Mouse (Mus musculus) lung, embryonic 14.5 days (tissue): ENCODE results near the gene C730034F03Rik. TPM values are rescaled to one million over a fixed set of nuclear protein-coding genes. Genes with fewer than 3 reads are reported as not detected.
"Not testable (repeated sequence)": the region's sequence is repeated elsewhere in the genome, so short reads cannot be mapped to it uniquely, and the experiment has no call there.

ENCODE experiments used
- ATAC-seq: fragments of 200-750 bp; cut with Nextera tagmentation; 2 replicates; pipeline ENCODE4 v1.8.0; 2017; ENCODE audit warnings: mild to moderate bottlenecking, moderate TSS enrichment, moderate library complexity; ENCODE audit not compliant: insufficient read depth
- DNase-seq: peaks from one replicate; pipeline ENCODE4 v3.0.0-alpha.2; 2015
- H3K27ac ChIP-seq: fragments of 300-500 bp; sonication (generic); 2 replicates; pipeline ENCODE4 v1.5.1; 2014; ENCODE audit warnings: low read depth, mild to moderate bottlenecking, moderate library complexity
- H3K27me3 ChIP-seq: fragments of 300-500 bp; sonication (generic); 2 replicates; pipeline ENCODE4 v1.6.1; 2014; ENCODE audit warnings: low read length, control low read depth; ENCODE audit not compliant: insufficient read depth
- H3K36me3 ChIP-seq: fragments of 300-500 bp; sonication (generic); 2 replicates; pipeline ENCODE4 v1.6.1; 2014; ENCODE audit warnings: control low read depth; ENCODE audit not compliant: insufficient read depth
- H3K4me1 ChIP-seq: fragments of 300-500 bp; sonication (generic); 2 replicates; pipeline ENCODE4 v1.6.1; 2014; ENCODE audit warnings: antibody characterized with exemption, control low read depth; ENCODE audit not compliant: insufficient read depth
- H3K4me2 ChIP-seq: fragments of 300-500 bp; sonication (generic); 2 replicates; pipeline ENCODE4 v1.6.1; 2014; ENCODE audit warnings: mild to moderate bottlenecking
- H3K4me3 ChIP-seq: fragments of 300-500 bp; sonication (generic); 2 replicates; pipeline ENCODE4 v1.5.1; 2014; ENCODE audit warnings: low read depth, low read length
- H3K9ac ChIP-seq: fragments of 300-500 bp; sonication (generic); 2 replicates; pipeline ENCODE4 v1.6.1; 2014
- H3K9me3 ChIP-seq: fragments of 300-500 bp; sonication (generic); 2 replicates; pipeline ENCODE4 v1.6.1; 2016; ENCODE audit warnings: low read depth, low read length, control low read depth
- CTCF ChIP-seq: IDR thresholded peaks from 2 replicates; pipeline ENCODE4 v1.5.1; 2016; ENCODE audit warnings: antibody characterized with exemption, low read depth
- WGBS: fragments of 180-500 bp; shearing (Covaris S2); extraction: QIAGEN DNeasy Blood & Tissue Kit; methylation state at CpG from one replicate; pipeline ENCODE4 v1.1.7; 2014; 5-methylcytosine and 5-hydroxymethylcytosine counted together
- polyA plus RNA-seq: library from polyadenylated mRNA; unstranded; fragments of >200 nt; fragmentation: Nextera tagmentation; extraction: Ambion mirVana; gene quantifications from 2 replicates; pipeline ENCODE4 v1.2.1, GENCODE M21; 2014

The C730034F03Rik gene
- polyA plus RNA-seq, 1 experiment from 2014 or later = 1.9 TPM

DNA sequence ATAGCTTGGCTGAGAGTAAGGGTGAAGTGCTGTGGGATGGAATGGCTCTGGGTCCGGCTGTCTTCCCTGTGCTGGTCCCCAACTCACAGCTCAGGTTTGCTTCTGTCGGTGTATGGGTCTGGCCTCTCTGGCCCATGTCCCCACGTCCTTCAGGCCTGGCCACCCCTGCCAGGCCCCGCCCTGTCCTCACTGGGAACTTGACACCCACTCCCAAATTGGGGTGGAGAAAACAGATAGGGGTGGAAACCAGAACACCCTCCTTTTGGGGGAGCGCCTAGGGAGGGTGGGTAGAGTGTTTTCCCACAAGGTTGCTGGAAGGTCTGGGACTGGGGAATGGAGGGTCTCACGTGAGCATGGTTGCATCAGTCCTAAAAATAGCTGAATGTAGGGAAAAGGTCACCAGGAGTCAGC lies 3.7 kb upstream of the C730034F03Rik start, which contains the start of gene Cpt1b:
TSS of gene Cpt1b (minus strand) at position 153 of the 411 bp plus-strand sequence.
- H3K4me2 ChIP-seq = 0 out of 2 replicates have a peak within 1 kb of the TSS, but pooled peaks have one; percentile 19
- 30% methylated on average over 6 of the region's 6 CpGs for WGBS
- TF ChIP-seq CTCF = no peak
- H3K9me3 ChIP-seq = no peaks in the 10 kb centered on the region
- no peak within 1 kb of the TSS for H3K27ac ChIP-seq
- H3K27me3 ChIP-seq = no peaks in the 10 kb centered on the region
- ATAC-seq (no peak), DNase-seq (no peak)
- no peak within 1 kb of the TSS for H3K9ac ChIP-seq
- H3K36me3 ChIP-seq = peaks cover 18% of the 10 kb centered on the region
- H3K4me3 ChIP-seq = no peak within 1 kb of the TSS
- H3K4me1 ChIP-seq = peaks cover 5% of the 10 kb centered on the region; the same call in 1 of the 2 replicates

DNA sequence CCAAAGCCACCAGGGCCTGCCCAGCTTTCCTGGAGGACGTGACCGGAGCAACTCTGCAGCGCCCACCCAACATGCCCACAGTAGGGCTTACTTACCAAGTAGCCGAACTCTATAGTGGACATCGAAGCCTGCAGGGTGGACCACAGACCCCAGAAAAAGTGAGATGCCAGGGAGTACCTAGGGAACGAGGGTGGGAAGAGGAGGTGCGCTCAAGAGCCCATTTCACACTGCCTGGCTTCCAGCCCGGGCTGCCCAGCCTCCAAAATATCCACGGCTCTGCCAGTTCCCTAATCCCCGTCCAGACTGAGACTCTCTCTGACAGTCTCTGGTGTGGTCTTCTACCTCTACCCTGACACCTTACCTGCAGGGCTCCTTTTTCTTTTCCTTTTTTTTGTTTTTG lies 2.7 kb upstream of the C730034F03Rik start:
- no peak for ATAC-seq
- Histone ChIP-seq H3K27ac (no peak overlapping the region), H3K4me1 (peaks cover 5% of the 10 kb centered on the region; the same call in 1 of the 2 replicates), H3K9ac (no peak overlapping the region), H3K9me3 (no peaks in the 10 kb centered on the region), H3K4me3 (no peak overlapping the region), H3K4me2 (no peak overlapping the region), H3K36me3 (peaks cover 18% of the 10 kb centered on the region), H3K27me3 (no peaks in the 10 kb centered on the region)
- no peak for TF ChIP-seq CTCF
- WGBS = 84% methylated on average over 10 of the region's 10 CpGs
- DNase-seq = no peak

DNA sequence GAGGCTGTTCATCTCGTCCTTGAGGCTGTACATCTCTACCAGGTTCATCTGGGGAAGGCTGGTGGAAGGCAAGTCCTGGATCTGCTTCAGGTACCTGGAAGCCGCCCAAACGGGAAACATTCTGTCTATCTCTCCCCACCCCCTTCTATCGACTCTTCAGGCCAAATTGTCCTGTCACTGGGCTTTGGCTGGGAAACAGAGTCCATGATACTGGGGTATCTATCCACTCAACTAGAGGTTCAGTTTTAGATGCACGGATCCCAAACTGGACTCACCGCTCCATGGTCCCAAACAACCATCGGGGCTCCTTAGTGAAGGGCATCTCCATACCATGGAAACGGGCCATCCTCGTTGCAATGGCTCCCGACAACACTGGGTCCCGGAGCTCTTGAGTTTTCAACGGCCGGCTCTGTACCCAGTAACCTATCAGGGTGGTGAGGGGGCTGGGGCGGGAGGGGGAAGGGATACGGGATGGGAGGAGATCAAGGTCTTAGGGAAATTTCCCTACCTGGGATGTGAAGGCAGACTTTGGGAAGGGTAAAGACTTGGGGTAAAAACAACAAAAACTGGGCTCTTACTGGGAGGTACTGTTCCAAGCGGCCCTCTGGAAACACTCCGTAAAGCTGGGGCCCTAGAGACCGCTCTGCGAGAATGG lies 1.1 kb upstream of the C730034F03Rik start:
- no peak overlapping the region for H3K27ac ChIP-seq
- peaks cover 5% of the 10 kb centered on the region; the same call in 1 of the 2 replicates for H3K4me1 ChIP-seq
- H3K4me3 ChIP-seq = peak overlapping the region; percentile 80
- no peak for TF ChIP-seq CTCF
- H3K27me3 ChIP-seq = no peaks in the 10 kb centered on the region
- H3K4me2 ChIP-seq = peak overlapping the region; percentile 92
- H3K9ac ChIP-seq = peak overlapping the region; percentile 76; the same call in 1 of the 2 replicates
- WGBS = 76% methylated on average over 19 of the region's 19 CpGs
- H3K9me3 ChIP-seq = no peaks in the 10 kb centered on the region
- no peak for ATAC-seq
- no peak for DNase-seq
- H3K36me3 ChIP-seq = peaks cover 18% of the 10 kb centered on the region

DNA sequence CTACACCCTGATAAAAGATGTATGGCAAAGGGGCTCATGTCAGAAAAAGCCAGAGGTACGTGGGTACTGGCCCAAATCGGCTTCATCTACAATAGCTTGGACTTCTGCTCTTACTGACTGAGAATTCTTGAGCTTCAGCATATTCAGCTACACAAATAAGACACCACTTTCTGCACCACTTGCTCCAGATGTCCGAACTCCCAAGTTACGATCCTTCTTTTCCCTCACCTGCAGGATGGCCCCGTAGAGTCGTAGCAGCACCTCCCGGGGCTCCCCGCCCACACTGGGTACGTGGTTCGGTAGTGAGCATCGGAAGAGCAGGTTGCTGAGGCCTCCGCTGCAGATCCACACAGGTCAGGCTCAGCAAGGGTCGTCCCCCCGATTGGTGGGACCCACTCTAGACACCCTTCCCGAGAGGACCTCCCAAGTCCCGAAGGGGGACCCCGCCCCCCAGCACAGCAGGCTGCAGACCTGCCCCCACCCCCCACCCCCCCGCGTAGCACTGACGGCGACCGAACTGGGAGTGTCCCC lies 503 bp upstream of the C730034F03Rik start:
- Histone ChIP-seq H3K9ac (peak overlapping the region; percentile 76), H3K36me3 (peaks cover 18% of the 10 kb centered on the region), H3K27me3 (no peaks in the 10 kb centered on the region), H3K4me1 (peaks cover 5% of the 10 kb centered on the region; the same call in 1 of the 2 replicates), H3K9me3 (no peaks in the 10 kb centered on the region), H3K4me3 (peak overlapping the region; percentile 80), H3K4me2 (peak overlapping the region; percentile 92), H3K27ac (0 out of 2 replicates have a peak overlapping the region, but pooled peaks have one; percentile 12)
- ATAC-seq (peak; percentile 55), DNase-seq (no peak)
- TF ChIP-seq CTCF = no peak
- 5% methylated on average over 22 of the region's 22 CpGs for WGBS

DNA sequence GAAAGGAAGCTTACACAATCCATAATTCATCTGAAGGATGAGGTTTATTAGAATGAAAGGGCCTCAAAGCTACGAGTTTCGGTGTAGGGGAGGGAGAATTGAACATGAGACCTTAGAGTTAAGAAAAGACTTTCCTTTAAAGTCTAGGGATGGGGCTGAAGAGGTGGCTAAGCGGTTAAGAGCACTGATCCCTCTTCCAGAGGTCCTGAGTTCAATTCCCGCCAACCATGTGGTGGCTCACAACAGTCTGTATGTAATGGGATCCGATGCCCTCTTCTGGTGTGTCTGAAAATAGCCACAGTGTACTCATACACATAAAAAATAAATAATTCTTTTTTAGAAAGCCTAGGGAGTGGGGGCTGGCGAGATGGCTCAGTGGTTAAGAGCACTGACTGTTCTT lies 952 bp downstream of the C730034F03Rik start:
- DNase-seq (no peak), ATAC-seq (no peak)
- H3K27ac ChIP-seq = peak overlapping the region; percentile 99
- 46% methylated on average over 6 of the region's 6 CpGs for WGBS
- no peaks in the 10 kb centered on the region for H3K27me3 ChIP-seq
- H3K4me3 ChIP-seq = peak overlapping the region; percentile 80
- H3K4me1 ChIP-seq = peaks cover 5% of the 10 kb centered on the region; the same call in 1 of the 2 replicates
- H3K36me3 ChIP-seq = peaks cover 18% of the 10 kb centered on the region
- peak overlapping the region; percentile 76 for H3K9ac ChIP-seq
- H3K9me3 ChIP-seq = no peaks in the 10 kb centered on the region
- peak; percentile 16 for TF ChIP-seq CTCF
- peak overlapping the region; percentile 92 for H3K4me2 ChIP-seq

DNA sequence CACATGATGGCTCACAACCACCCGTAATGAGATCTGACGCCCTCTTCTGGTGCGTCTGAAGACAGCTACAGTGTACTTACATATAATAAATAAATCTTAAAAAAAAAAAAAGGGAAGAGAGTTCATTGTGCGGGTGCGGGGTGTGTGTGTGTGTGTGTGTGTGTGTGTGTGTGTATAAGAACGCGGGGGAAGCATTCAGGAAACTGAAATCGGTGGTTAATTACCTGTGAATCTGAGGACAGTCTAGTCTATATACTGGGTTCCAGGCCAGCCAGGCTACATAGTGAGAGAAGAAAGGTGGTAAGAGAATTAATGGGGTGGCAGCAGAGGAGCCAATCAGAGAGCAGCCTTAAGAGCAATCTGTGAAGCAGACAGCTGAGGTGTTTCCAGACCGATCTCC lies 1.4 kb downstream of the C730034F03Rik start:
- not testable (repeated sequence) for H3K9ac ChIP-seq, H3K4me1 ChIP-seq, ATAC-seq, DNase-seq, H3K4me2 ChIP-seq, H3K9me3 ChIP-seq, H3K27me3 ChIP-seq, H3K4me3 ChIP-seq, H3K27ac ChIP-seq
- H3K36me3 ChIP-seq = peaks cover 18% of the 10 kb centered on the region
- 75% methylated on average over 8 of the region's 9 CpGs for WGBS

DNA sequence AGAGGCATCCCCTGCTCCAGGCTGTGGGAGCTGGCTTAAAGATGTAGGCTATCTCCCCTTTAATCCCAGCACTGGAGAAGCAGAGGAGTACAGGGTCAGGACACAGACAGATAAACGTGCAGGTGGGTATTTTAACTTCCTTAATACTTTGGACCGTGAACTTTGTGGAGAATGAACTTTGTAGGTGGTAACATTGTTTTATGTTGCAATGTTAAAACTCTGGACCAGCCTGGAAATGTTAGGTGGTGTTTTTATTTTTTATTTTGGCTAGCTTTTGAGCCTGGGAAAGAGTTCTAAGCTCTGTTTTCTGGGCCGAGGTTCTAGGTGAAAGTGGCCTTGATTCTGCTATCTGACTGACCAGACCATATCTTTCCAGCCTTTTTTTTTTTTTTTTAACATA lies 1.9 kb downstream of the C730034F03Rik start:
- Histone ChIP-seq H3K4me2 (no peak overlapping the region), H3K27ac (no peak overlapping the region), H3K27me3 (no peaks in the 10 kb centered on the region), H3K9ac (no peak overlapping the region), H3K4me1 (peaks cover 5% of the 10 kb centered on the region; the same call in 1 of the 2 replicates), H3K4me3 (no peak overlapping the region), H3K36me3 (peaks cover 14% of the 10 kb centered on the region), H3K9me3 (no peaks in the 10 kb centered on the region)
- no peak for ATAC-seq
- 80% methylated on average over 3 of the region's 3 CpGs for WGBS
- TF ChIP-seq CTCF = no peak
- DNase-seq = no peak
